Mouse (Mus musculus): ENCODE results near the gene Smcr8. TPM values are rescaled to one million over a fixed set of nuclear protein-coding genes. Genes with fewer than 3 reads are reported as not detected.

Smcr8 gene
- polyA plus RNA-seq, 1 experiment from 2014 or later, result 7.9 TPM

Small RNAs within 50 kb of the gene (microRNA-seq; reads per million reads assigned to microRNA genes)
- gene Mir5100, result 0.53 reads per million

Other genes starting within 250 kb of the Smcr8 start
- 17.8 and 21.5 TPM in 2 replicates for gene Alkbh5, start 241.1 kb upstream of the Smcr8 start, polyA plus RNA-seq (2014; fragmentation: Nextera tagmentation; extraction: Ambion mirVana)
- 66.9 and 74.6 TPM in 2 replicates for gene Llgl1, start 77.8 kb upstream of the Smcr8 start, polyA plus RNA-seq (2014; fragmentation: Nextera tagmentation; extraction: Ambion mirVana)
- 53.0 and 59.3 TPM in 2 replicates for gene Flii, start 50.3 kb upstream of the Smcr8 start, polyA plus RNA-seq (2014; fragmentation: Nextera tagmentation; extraction: Ambion mirVana)
- gene Mief2, start 49.1 kb upstream of the Smcr8 start, polyA plus RNA-seq (2014; fragmentation: Nextera tagmentation; extraction: Ambion mirVana), result 20.5 and 20.7 TPM in 2 replicates
- 7.3 and 9.5 TPM in 2 replicates for gene Top3a, start 159 bp upstream of the Smcr8 start, polyA plus RNA-seq (2014; fragmentation: Nextera tagmentation; extraction: Ambion mirVana)
- 12.0 and 17.3 TPM in 2 replicates for gene Shmt1, start 34.2 kb downstream of the Smcr8 start, polyA plus RNA-seq (2014; fragmentation: Nextera tagmentation; extraction: Ambion mirVana)
- gene Dhrs7b, start 53.1 kb downstream of the Smcr8 start, polyA plus RNA-seq (2014; fragmentation: Nextera tagmentation; extraction: Ambion mirVana), result 36.6 and 36.8 TPM in 2 replicates
- gene Tmem11, start 101.7 kb downstream of the Smcr8 start, polyA plus RNA-seq (2014; fragmentation: Nextera tagmentation; extraction: Ambion mirVana), result 67.8 and 68.2 TPM in 2 replicates
- gene Natd1, start 137.2 kb downstream of the Smcr8 start, polyA plus RNA-seq (2014; fragmentation: Nextera tagmentation; extraction: Ambion mirVana), result 35.3 and 39.7 TPM in 2 replicates
- gene Map2k3, start 154.5 kb downstream of the Smcr8 start, polyA plus RNA-seq (2014; fragmentation: Nextera tagmentation; extraction: Ambion mirVana), result 23.6 and 23.7 TPM in 2 replicates
- 1.0 and 1.4 TPM in 2 replicates for gene Kcnj12, start 245.0 kb downstream of the Smcr8 start, polyA plus RNA-seq (2014; fragmentation: Nextera tagmentation; extraction: Ambion mirVana)